Mouse (Mus musculus): ENCODE results near the gene Exoc4. TPM values are rescaled to one million over a fixed set of nuclear protein-coding genes. Genes with fewer than 3 reads are reported as not detected.

Exoc4 gene
- polyA plus RNA-seq, 2 experiments from 2014 or later: 60.9 to 70.4 TPM

DNA sequence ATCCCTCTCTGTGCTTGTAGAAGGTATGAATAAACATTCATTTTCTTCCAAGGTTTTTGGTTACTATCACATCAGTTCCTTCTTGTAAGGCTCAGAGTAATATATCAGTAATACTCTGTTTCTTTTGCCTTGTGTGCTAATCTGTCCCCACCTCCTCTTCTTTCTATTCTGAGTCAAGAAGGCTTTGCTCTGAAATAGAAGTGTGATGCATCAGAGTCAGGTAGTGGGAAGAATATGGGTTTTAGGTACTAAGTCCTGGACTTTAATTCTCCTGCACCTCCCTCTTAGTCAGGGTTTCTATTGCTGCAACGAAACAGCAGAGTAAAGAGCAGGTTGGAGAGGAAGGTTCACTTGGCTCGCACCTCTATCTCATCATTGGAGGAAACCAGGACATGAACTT lies 240.9 kb downstream of the Exoc4 start:
- ATAC-seq: no peak

DNA sequence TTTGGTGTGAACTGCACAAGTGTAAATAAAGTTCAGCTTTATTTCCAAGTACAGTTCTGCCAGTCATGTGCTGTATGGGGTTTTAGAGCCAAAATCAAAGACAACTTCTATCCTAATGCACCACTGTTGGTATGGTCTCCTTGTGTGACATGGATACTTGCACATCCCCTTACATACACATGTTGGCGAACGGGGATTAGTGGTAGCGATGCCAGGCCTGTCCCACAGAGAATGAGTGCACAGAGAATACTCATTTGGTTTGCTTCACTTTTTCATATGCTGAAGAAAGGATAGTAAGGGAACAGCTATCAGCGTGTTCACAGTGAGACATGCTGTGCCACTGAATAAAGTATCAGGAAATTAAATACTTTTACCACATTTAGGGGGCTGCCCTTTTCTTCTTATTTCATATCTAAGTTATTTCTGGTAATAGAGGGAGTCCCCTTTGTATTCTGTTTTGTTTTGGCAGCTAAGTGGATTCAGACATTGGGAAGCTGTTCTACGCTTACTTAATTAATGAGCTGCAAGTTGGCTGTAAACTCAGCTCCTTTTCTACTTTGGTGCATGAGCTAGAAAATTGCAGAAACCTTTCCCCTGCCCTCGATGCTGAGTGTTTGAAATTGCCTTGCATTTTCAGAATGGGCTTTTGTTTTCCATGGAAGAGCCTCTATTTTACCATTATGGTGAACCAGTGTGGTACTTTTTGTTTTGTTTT lies 247.4 kb downstream of the Exoc4 start:
- ATAC-seq: no peak

DNA sequence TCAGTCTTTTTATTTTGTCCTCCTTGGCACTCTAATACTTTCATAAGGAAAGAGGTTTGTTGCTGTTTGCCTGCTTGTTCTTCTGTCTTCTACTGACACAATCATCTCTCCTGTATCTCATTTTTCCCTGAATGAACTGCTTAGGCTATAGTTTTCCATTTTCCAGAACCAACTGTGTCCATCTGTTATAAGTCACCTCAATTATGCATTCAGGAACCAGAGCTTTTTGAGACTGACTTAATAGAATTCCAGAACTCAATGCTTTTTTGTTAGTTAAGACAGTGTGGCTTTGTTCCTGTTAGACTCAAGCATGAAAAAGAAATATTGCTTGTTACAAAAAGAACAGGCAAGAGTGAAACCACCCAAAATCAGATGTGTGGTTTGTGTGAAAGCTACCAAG lies 248.5 kb downstream of the Exoc4 start:
- ATAC-seq: no peak

DNA sequence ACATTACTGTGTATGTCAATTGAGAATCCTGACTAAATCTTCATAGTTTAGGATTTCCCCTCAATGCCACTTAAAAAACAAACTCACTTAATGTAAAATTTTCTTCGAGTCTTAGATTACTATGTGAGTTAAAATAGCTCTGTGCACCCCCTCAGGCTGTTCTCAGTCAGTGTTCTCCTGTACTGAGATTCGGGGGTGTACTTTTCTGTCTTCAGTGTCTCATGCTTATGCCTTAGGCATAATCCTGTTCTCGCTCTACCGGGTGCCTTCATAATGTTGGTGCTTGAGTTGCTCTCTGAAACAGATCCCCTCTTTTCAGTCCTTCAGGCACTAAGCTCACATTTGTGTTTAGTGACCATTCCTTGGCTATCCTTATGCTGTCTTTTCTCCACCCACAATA lies 253.5 kb downstream of the Exoc4 start:
- no peak for ATAC-seq

DNA sequence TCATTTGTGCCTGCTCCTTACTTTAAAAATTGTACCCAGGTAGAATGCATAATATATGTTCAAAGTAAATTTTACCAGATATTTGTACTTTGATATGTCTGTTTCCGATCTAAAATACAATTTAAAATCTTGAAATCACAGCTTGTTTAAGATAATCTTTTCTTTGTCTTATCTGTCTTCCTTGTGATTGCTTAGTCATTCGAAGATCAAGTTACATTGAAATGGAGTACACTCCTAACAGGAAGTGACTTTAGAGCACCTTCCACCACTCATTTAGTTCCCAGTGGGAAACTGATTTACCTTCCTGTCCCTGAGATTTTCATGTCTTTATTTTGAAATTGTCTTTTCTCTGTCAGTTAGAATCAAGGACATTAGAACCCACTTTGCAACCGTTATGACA lies 254.5 kb downstream of the Exoc4 start:
- no peak for ATAC-seq

DNA sequence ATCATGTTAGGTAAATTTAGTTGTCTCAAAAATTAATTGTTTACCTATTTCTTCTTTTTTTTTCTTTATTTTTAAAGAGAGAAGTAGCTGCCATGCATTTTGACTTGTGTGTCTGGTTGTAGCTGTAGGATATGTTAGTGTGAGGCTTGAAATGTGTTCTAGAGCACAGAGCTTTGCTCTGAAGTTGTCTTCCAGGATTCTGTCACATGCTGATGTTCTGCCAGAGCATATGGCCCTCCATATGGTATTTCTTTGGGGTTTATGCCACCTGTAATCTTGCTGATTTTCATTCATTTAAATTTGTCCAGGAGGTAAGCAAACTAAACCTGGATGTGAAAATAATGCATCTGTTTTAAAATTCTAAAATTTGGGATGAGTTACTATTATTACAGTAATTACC lies 258.2 kb downstream of the Exoc4 start:
- ATAC-seq: no peak

DNA sequence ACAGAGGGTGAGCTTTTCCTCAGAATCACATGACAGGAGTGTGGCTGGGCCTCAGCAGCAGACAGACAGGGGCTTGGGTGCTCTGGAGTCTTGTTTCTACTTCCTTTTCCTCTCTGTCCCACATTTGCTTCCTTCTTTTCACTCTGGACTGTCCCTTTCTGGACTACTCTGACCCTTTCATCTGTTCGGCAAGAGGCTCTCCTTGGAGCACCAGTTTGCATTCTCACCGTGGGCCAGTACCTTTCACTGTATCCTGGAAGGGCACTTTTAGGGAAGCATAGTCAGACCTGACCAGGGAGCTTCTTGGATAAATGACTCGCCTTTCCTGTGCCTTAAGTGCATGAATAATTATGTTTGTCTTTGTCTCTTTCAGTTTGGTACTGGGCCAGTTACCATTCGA lies 266.5 kb downstream of the Exoc4 start:
- ATAC-seq: no peak

DNA sequence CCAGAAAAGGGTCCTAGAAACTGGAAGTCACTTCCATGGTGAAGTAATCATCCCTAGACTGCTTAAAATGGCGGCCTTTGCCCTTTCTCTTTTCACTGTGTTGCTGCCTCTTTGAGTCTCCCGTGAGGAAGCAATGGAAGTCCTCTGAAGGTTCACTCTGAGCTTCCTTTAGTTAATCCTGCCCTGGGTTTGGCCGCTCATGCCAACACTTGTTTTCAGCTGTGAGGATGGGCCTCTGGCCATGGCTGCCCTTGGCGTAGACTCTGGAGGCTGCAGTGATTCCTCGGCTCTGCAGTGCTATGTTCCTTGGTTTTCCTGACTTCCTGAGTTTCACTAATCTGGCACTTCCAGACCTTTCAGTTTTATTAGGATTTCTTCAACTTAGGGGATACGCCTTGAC lies 267.9 kb downstream of the Exoc4 start:
- no peak for ATAC-seq

DNA sequence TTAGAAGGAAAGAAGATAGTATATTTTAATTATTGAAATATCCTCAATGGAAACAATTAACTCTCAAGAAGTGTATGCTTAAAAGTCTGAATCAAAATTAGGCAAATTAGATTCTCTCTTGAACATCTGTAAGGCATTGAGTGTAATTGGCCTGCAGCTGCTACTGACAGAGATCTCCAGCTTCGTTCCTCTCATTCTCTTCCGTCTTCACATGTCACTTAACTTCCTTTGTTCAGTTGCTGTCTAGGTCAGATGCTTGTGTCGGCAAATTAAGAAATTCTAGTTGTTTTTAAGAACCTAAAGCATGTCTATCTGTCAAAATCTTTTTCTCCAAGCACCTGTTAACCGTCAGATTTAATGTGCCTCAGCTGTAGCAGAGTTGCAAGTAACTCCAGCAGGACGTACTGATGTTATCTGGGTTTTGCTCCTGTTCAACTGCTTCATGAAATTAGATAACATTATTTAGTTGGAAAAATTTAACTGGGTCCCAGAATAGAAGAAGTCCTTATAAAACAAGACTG lies 269.1 kb downstream of the Exoc4 start:
- ATAC-seq: no peak

DNA sequence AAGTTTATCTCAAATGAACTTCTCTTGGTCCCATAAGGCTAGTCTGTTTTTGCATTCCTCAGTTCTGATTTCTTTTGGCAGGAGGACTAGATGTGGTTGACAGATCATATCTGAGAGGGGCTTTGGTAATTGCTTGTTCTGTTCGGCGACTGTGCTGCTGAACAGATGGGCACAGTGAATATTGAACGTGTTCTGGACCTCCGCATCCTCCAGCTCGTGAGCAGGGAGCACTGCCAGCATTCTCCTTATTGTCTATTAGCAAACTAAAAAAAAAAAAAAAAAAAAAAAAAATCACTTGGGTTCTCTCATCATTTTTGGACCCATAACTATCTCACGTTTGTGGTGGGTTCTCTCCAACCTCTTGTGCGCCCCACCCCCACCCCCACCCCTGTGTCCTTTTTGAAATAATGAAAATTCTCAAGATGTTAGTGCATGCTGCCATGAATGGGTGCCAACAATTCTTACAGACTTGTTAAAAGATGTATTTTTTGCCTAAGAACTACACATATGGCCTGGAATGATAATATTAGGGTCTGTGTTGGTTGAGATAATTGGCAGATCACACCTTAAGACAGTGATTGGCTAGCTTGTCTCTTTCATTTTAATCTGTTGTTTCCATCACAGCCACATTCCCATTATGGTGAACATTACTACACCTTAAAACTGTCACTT lies 276.9 kb downstream of the Exoc4 start:
- no peak for ATAC-seq

DNA sequence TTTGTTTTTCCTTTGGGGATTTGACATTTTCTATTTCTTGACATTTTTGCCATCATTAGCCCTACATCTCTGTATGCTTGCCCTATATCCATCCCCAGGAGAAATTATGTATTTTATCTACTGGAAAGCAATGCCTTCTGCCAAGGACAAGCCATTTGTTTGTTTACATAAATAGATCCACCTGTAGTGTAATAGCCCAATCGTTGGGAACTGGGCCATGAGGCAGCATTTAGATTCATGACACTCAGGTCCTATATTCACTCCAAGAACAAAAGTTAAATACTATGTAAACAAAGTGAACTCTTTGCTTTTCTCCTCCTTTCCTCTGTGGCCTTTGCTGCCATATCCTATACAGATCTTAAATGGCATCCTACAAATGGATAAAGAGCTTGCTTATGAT lies 291.5 kb downstream of the Exoc4 start:
- ATAC-seq: no peak

DNA sequence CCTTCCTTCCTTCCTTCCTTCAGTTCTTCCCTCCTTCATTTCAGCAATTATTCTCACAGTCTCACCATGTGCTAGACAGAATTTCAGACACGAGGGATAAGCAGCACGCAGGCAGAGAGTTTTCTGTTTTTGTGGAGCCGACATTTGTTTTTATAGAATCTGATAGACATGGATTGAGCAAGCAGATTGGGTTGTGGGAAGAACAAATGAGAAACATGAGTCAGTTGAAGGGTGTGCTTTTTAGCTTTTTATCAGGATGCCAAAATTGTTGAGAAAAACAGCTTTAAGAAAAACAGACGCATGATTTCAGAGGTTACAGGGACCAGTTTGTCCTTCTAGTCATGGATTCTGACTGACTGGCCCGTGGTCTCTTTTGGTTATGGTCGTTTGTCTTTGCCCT lies 293.8 kb downstream of the Exoc4 start:
- no peak for ATAC-seq

DNA sequence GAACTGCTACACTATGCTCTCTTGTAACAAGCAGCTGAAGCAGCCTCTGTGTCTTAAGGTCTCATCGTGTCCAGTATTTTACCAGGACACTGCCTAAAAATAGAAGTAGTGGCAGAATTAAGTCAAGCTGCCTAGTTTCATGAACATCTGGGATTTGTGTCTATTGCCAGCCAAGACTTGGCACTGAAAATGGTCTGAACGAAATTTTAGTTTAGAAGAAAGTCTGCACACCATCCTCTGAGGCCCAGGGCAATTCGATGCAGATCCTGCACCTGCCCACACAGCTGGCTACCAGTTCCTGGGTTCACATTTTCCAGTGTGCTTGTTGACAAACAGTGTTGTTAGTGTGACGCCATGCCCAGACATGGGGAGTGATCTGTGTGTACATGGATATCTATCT lies 303.0 kb downstream of the Exoc4 start:
- no peak for ATAC-seq

DNA sequence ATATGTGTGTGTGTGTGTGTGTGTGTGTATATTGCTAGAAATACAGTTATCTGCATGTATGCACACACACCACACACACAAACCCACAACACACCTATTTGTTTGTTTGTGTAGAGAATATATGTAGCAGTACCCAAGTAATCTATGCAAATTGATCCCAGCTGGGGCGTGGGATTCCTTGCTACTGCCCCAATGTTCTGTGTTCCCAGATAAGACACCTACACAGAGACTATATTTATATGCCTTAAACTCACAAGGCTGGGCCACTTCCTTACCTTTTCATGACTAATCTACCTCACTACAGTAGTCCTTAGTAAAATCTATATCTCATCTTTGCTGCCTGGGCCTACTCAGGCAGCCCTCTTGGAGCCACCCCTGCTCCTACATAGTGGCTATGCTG lies 312.0 kb downstream of the Exoc4 start:
- no peak for ATAC-seq

DNA sequence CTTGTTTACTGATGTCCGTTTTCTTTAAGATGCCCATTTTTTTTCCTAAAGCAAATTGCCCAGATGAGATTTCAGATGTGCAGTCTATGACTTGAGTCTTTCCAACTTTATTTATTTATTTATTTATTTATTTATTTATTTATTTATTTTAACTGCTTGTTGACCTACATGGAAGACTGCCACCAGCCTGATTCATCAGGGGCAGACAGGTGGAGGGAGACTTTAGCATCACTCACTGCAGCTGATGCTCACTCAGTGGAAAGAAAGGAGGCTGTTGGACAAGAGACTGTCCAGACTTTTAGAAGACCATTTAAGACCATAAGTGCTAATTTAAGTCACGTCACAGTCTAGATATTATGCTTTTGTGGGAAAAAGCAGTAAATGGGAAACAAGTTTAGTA lies 313.0 kb downstream of the Exoc4 start:
- no peak for ATAC-seq

DNA sequence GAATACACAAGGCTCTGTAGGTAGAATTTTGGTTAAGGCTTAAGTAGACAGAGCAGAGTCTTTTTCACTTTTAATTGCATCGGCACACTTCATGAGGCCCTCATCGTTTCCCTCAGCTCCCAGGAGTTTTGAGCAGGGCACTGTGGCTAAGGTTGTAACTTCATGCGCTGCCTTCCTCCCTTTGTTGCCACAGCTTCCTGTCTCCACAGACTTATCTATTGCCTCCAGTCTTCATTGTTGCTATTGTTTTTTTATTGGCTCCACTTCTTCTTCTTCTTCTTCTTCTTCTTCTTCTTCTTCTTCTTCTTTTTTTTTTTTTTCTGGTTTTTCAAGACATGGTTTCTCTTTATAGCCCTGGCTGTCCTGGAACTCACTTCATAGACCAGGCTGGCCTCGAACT lies 327.1 kb downstream of the Exoc4 start:
- ATAC-seq: no peak

DNA sequence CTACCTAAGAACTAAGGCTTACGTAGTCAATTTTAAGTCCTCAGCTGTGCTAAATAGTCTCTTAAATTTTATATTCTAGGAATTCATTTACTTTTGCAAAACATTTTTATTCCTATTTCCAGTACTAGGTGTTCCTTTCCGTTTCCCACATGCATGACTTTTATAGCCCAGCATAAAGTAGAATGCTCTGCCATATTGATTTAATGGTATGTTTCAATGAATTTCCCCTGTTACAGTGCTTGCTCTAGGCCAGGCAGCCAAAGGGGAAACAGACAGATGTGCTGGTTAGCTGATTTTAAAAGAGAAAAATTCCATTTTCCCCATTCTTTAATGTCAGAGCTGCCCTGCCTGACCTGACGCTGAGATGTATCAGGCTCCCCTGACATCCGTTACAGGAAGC lies 359.6 kb downstream of the Exoc4 start:
- ATAC-seq: no peak

DNA sequence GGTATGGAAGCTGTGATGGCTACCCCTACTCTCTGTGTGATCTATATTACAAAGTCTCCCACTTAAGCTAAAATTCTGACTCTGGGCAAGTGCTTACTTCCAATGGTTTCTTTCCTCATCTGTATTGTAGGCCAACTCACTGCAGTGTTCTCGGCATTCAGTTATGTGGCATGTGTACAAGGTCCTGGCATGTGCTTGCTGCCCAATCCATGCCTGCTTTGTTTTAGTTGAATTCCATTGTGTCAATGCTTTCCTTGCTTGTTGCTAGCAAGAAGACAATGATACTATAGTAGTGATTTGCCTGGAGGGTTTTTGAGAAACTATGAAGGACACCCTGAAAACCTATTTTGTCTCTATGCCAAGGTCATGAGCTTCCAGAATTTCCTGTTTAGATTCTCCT lies 365.1 kb downstream of the Exoc4 start:
- no peak for ATAC-seq

DNA sequence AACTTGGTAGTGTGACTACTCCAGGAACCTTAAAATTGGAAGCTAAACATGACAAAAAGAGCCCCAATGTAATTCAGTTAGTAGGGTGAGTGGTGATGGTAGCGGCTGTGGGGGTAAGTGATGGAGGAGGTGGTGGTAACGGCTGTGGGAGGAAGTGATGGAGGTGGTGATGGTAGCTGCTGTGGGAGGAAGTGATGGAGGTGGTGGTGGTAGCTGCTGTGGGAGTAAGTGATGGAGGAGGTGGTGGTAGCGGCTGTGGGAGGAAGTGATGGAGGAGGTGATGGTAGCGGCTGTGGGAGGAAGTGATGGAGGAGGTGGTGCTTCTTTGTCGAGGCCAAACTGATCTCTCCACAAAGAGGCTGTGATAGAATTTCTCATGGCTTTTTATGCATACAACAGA lies 369.7 kb downstream of the Exoc4 start:
- ATAC-seq: peak; percentile 53

DNA sequence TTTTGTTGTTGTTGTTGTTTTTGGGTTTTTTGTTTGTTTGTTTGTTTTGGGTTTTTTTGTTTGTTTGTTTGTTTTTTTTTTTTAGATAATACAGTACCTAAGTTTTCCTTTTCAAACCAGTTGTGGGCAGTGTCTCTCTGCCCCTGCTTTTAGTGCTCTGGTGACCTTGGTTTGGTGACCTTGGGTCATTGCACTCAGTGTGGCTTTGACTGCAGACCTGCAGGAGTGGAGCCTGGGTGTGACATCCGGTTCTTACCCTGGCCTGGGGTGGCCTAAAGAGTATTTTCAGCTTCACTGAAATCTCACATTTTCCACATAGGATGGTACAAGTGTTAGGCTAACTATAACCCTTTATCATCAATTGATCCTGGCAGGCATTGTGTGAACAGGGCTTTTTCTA lies 371.8 kb downstream of the Exoc4 start:
- ATAC-seq: no peak

DNA sequence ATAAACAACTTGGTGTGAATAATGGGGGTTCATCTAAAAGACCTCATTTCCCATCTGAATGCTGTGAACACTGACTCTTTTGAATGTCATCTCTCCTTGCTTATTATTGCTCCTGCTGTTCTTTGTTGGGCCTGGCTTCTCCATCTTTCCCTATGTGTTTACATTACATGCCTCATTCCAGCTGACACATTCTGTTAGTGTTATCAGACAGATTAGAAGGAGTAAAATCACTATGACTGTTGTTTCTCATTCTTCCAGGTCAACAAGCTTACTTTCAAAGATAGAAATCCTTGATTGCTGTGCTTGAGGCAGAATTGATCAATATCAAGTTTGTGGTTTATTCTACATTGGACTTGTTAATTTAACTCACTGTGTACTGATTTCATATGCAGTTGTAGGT lies 377.0 kb downstream of the Exoc4 start:
- no peak for ATAC-seq

DNA sequence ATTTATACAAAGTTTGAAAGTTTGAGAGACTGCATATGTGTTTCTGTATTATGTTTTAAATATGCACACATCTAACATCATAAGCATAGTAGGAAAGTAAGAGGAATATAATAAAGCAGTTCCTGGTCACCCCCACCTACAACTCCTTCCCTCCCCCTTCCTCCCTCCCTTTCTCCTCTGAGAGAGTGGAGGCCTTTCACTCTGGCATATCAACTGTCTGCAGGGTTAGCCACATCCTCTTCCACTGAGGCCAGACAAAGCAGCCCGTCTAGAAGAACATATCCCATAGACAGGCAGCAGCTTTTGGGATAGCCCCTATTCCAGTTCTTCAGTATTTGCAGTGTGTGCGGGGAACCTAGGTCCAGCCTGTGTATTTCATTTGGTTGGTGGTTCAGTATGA lies 382.2 kb downstream of the Exoc4 start:
- ATAC-seq: no peak

DNA sequence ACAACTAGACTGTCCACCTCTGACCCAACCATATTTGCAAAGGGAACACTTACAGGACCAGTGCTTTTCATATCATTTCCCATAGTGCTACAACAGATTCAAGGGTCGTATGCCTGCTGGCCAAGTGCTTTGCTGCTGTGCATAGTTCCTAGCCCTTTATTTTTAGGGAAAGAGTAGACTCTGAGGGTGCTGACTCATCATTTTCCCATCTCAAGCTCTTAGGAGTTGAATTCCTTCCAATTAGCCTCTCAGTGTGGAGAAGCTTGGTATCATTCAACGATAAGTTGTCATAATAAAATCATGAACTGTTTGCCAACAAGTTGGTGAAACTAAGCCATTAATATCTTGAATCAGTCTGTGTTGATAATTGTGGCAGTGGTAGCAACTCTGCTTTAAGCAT lies 388.3 kb downstream of the Exoc4 start:
- no peak for ATAC-seq

DNA sequence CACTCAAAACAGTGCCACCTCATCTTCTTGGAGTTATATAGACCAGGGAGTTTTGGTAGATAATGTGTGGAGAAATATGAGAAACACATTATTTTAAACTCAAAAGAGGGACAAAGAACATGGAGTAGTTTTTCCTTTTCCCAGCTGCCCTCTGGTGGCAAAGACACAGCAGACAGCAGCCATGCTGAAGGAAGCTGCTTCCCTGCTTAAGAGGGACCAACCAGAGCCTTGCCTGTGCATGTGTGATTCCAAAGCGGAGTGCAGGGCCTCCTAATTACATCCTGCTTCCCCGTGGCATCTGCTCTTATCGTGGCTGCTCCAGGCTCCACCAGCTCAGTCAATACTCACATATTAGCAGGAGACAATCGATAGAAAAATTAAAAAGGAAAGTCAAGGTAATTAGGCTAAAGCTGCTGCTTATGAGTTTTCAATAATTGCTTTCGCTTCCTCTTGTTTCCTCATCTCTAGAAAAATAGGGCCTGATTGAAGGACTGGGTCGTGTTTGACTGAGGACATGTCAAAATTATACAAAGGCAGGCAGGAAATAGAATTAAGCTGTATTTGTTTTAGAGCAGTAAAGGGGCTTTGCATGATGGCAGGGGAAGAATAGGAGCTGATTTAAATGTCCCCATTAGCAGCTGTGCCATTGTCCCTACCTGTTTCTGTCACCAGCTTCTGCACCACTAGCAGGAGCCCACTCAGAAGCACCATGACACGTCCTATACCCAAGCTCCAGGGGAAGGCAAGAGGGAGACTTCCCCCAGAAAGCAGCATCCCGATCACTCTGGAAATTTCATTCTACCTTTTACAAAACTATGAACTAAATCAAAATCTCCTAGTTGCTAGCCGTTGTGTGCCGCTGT lies 433.1 kb downstream of the Exoc4 start:
- ATAC-seq: no peak

Data from CD4-positive, CD25-positive, alpha-beta regulatory T cell, adult 4 months (primary cell).